Mouse (Mus musculus) embryo, embryonic 11 days (tissue): ENCODE results near the gene Stk10.
"Not testable (repeated sequence)": the region's sequence is repeated elsewhere in the genome, so short reads cannot be mapped to it uniquely, and the experiment has no call there.

Experiments used
- DNase-seq: peaks from one replicate; pipeline ENCODE4 v3.0.0-alpha.2; 2015

Stk10 gene

GRCm38 (mm10) chr11:32532765-32533481, at the start of gene Stk10:
Stk10 (plus strand) TSS chr11:32533305.
- DNase-seq = peak; percentile 94

- DNase-seq = peak; percentile 13
Measured at GRCm38 (mm10) chr11:32485290-32485689, 47.8 kb upstream of the Stk10 start.

- DNase-seq = no peak
Measured at GRCm38 (mm10) chr11:32486621-32487020, 46.5 kb upstream of the Stk10 start.

GRCm38 (mm10) chr11:32487501-32487900, 45.6 kb upstream of the Stk10 start:
- DNase-seq = no peak

- no peak for DNase-seq
Measured at GRCm38 (mm10) chr11:32488344-32488743, 44.8 kb upstream of the Stk10 start.

GRCm38 (mm10) chr11:32488808-32489670, 44.1 kb upstream of the Stk10 start:
- DNase-seq = no peak

- DNase-seq = no peak
Measured at GRCm38 (mm10) chr11:32491079-32491478, 42.0 kb upstream of the Stk10 start.

- DNase-seq = no peak
Measured at GRCm38 (mm10) chr11:32493312-32493711, 39.8 kb upstream of the Stk10 start.

- DNase-seq = no peak
Measured at GRCm38 (mm10) chr11:32495283-32495682, 37.8 kb upstream of the Stk10 start.

GRCm38 (mm10) chr11:32498757-32499535, 34.2 kb upstream of the Stk10 start:
- no peak for DNase-seq

GRCm38 (mm10) chr11:32499931-32500330, 33.2 kb upstream of the Stk10 start:
- DNase-seq = no peak

GRCm38 (mm10) chr11:32503711-32504110, 29.4 kb upstream of the Stk10 start:
- no peak for DNase-seq

- DNase-seq = no peak
Measured at GRCm38 (mm10) chr11:32505091-32505739, 27.9 kb upstream of the Stk10 start.

- DNase-seq = no peak
Measured at GRCm38 (mm10) chr11:32510930-32511329, 22.2 kb upstream of the Stk10 start.

GRCm38 (mm10) chr11:32514853-32515252, 18.3 kb upstream of the Stk10 start:
- not testable (repeated sequence) for DNase-seq

GRCm38 (mm10) chr11:32516091-32516490, 17.0 kb upstream of the Stk10 start:
- no peak for DNase-seq

- no peak for DNase-seq
Measured at GRCm38 (mm10) chr11:32516916-32517712, 16.0 kb upstream of the Stk10 start.

- DNase-seq = no peak
Measured at GRCm38 (mm10) chr11:32518770-32519169, 14.3 kb upstream of the Stk10 start.

GRCm38 (mm10) chr11:32519354-32519753, 13.8 kb upstream of the Stk10 start:
- no peak for DNase-seq

- DNase-seq = no peak
Measured at GRCm38 (mm10) chr11:32521246-32521645, 11.9 kb upstream of the Stk10 start.

- DNase-seq = no peak
Measured at GRCm38 (mm10) chr11:32524122-32524920, 8.8 kb upstream of the Stk10 start.
